Mouse (Mus musculus): Measurements from ENCODE around the gene Cfap44.

Cfap44 gene

GRCm38 (mm10) chr16:44530191-44530590 is 135.6 kb downstream of the Cfap44 start:
- DNase-seq (ENCODE audit: low read depth in 1 of 2, low spot score in 2 of 2): no peak

- no peak for DNase-seq (ENCODE audit: low read depth in 1 of 2, low spot score in 2 of 2)
These were observed 136.2 kb downstream of the Cfap44 start for GRCm38 (mm10) chr16:44530829-44531228.

- no peak for DNase-seq (ENCODE audit: low read depth in 1 of 2, low spot score in 2 of 2)
These were observed 136.7 kb downstream of the Cfap44 start for GRCm38 (mm10) chr16:44531239-44531797.

Data from monocyte, adult 2 months (primary cell).